Mouse (Mus musculus) forebrain, embryonic 12.5 days (tissue): ENCODE data around the gene Ldb3. TPM values are rescaled to one million over a fixed set of nuclear protein-coding genes. Genes with fewer than 3 reads are reported as not detected.

Source experiments
- ATAC-seq: fragments of 200-750 bp; cut with Nextera tagmentation; 2 replicates; pipeline ENCODE4 v1.8.0; 2017; ENCODE audit warnings: moderate TSS enrichment; ENCODE audit not compliant: low FRiP score
- H3K27ac ChIP-seq: fragments of 300-500 bp; sonication (generic); 2 replicates; pipeline ENCODE4 v1.5.1; 2016; ENCODE audit warnings: mild to moderate bottlenecking
- H3K27me3 ChIP-seq: fragments of 300-500 bp; sonication (generic); 2 replicates; pipeline ENCODE4 v1.6.1; 2016; ENCODE audit warnings: mild to moderate bottlenecking
- H3K36me3 ChIP-seq: fragments of 300-500 bp; sonication (generic); replicated peaks from 2 replicates; pipeline ENCODE4 v1.6.1; 2016; ENCODE audit warnings: mild to moderate bottlenecking
- H3K4me1 ChIP-seq: fragments of 300-500 bp; sonication (generic); 2 replicates; pipeline ENCODE4 v1.6.1; 2016
- H3K4me2 ChIP-seq: fragments of 300-500 bp; sonication (generic); 2 replicates; pipeline ENCODE4 v1.6.1; 2016; ENCODE audit warnings: mild to moderate bottlenecking, moderate library complexity
- H3K4me3 ChIP-seq: fragments of 300-500 bp; sonication (generic); replicated peaks from 2 replicates; pipeline ENCODE4 v1.5.1; 2016; ENCODE audit warnings: mild to moderate bottlenecking
- H3K9ac ChIP-seq: fragments of 300-500 bp; sonication (generic); 2 replicates; pipeline ENCODE4 v1.6.1; 2016; ENCODE audit warnings: mild to moderate bottlenecking
- H3K9me3 ChIP-seq: fragments of 300-500 bp; sonication (generic); 2 replicates; pipeline ENCODE4 v1.6.1; 2016
- WGBS: fragments of 180-500 bp; shearing (Covaris S2); methylation state at CpG from one replicate; pipeline ENCODE4 v1.1.7; 2016; 5-methylcytosine and 5-hydroxymethylcytosine counted together
- polyA plus RNA-seq: library from polyadenylated mRNA; unstranded; fragments of >200 nt; fragmentation: Nextera tagmentation; extraction: Ambion mirVana; gene quantifications from 2 replicates; pipeline ENCODE4 v1.2.1, GENCODE M21; 2016

The Ldb3 gene
- polyA plus RNA-seq, 1 experiment from 2014 or later, result 0.20 TPM

DNA sequence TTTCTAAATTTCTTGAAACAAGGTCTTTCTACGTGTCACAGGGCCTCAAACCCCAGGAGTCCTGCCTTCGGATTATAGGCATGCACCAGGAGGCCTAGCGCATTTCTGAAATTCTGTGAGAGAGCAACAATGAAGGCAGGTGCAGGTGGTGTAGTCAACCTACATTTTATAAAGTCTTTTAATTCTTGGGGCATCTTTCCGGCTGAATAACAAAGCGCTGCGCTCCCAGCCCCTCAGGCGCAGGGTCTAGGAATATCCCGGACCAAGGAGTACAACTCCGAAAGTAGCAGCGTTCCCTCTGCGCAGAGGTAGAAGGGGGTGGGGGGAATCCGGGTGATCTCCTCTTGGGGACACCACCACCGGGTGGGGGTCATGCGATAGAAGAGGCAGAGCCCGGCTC lies 26.1 kb upstream of the Ldb3 start:
- Histone ChIP-seq H3K27me3 (peaks cover 41% of the 10 kb centered on the region), H3K36me3 (no peaks in the 10 kb centered on the region), H3K9me3 (no peaks in the 10 kb centered on the region), H3K27ac (no peak overlapping the region), H3K4me3 (peak overlapping the region; percentile 14), H3K4me2 (peak overlapping the region; percentile 49), H3K4me1 (peaks cover 9% of the 10 kb centered on the region), H3K9ac (no peak overlapping the region)
- 4% methylated on average over 15 of the region's 15 CpGs for WGBS
- ATAC-seq, result no peak

DNA sequence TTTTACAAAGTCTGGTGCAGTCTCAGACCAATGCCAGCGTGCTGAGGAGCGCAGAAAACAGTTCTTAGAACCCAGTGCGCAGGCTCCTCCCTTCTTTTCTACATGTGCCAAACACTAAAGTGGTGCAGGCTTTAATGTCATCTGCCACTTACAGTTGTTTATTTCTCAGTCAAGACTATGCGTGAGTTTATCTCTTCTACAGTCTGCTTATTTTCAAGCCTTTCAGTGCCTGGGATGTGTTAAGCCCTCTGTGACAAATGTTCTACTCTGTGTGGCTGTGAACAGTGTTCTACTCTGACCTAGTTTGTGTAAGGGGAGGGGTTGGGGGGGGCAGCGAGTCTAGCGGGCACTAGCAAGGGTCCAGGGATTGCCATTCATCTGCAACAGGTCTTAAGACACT lies 25.0 kb upstream of the Ldb3 start:
- ATAC-seq, result no peak
- H3K27me3 ChIP-seq, result peaks cover 38% of the 10 kb centered on the region

GRCm38 (mm10) chr14:34612222-34612621 lies 23.7 kb upstream of the Ldb3 start:
- 45% methylated on average over 4 of the region's 4 CpGs for WGBS
- Histone ChIP-seq H3K4me1 (peaks cover 9% of the 10 kb centered on the region), H3K27me3 (peaks cover 37% of the 10 kb centered on the region), H3K36me3 (no peaks in the 10 kb centered on the region), H3K9me3 (no peaks in the 10 kb centered on the region), H3K4me3 (no peak overlapping the region), H3K27ac (no peak overlapping the region), H3K4me2 (no peak overlapping the region), H3K9ac (no peak overlapping the region)
- ATAC-seq, result no peak

More for the DNA sequence above, 25.0 kb upstream of the Ldb3 start:
- Histone ChIP-seq H3K9me3 (no peaks in the 10 kb centered on the region), H3K4me1 (peaks cover 9% of the 10 kb centered on the region), H3K27ac (no peak overlapping the region), H3K4me2 (no peak overlapping the region), H3K4me3 (no peak overlapping the region), H3K9ac (no peak overlapping the region), H3K36me3 (no peaks in the 10 kb centered on the region)
- WGBS, result 66% methylated on average over 6 of the region's 6 CpGs

DNA sequence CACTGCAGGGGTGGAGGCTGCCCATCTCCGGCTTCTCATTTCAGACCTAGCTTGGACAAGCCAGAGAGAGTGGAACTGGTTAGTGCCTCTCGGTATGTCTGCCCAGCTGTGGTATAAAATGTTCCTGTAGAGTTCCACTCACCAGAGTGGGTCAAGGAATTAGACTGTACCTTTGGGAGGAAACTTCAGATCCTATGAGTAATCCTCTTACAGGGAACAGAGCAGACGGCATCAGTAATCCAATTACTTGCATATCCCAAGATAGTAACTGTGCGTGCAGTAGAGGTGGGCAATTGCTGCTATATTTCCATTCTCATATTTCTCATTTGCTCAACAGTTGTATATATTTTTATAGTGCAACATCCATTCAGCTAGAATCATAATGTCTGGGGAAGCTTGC lies 23.1 kb upstream of the Ldb3 start:
- H3K4me1 ChIP-seq, result peaks cover 9% of the 10 kb centered on the region
- WGBS, result 83% methylated on average over 4 of the region's 4 CpGs
- no peaks in the 10 kb centered on the region for H3K36me3 ChIP-seq
- peaks cover 38% of the 10 kb centered on the region for H3K27me3 ChIP-seq
- H3K27ac ChIP-seq, result no peak overlapping the region
- H3K9me3 ChIP-seq, result no peaks in the 10 kb centered on the region
- H3K9ac ChIP-seq, result no peak overlapping the region
- H3K4me2 ChIP-seq, result no peak overlapping the region
- no peak overlapping the region for H3K4me3 ChIP-seq
- no peak for ATAC-seq

- 97% methylated on average over 7 of the region's 7 CpGs for WGBS
- no peak overlapping the region for H3K4me3 ChIP-seq
Measured at GRCm38 (mm10) chr14:34601910-34602309, 13.4 kb upstream of the Ldb3 start.

GRCm38 (mm10) chr14:34599941-34600340 lies 11.5 kb upstream of the Ldb3 start, which contains the start of gene Opn4:
Gene Opn4, minus strand, starts transcription at chr14:34600142.
- Histone ChIP-seq H3K4me2 (no peak within 1 kb of the TSS), H3K27ac (no peak within 1 kb of the TSS), H3K9me3 (no peaks in the 10 kb centered on the region), H3K27me3 (no peaks in the 10 kb centered on the region), H3K36me3 (no peaks in the 10 kb centered on the region), H3K4me1 (no peaks in the 10 kb centered on the region), H3K9ac (no peak within 1 kb of the TSS), H3K4me3 (no peak within 1 kb of the TSS)
- no peak for ATAC-seq
- WGBS, result 65% methylated on average over 8 of the region's 8 CpGs

More at GRCm38 (mm10) chr14:34601910-34602309, 13.4 kb upstream of the Ldb3 start:
- no peak for ATAC-seq
- Histone ChIP-seq H3K4me2 (no peak overlapping the region), H3K27ac (no peak overlapping the region), H3K4me1 (no peaks in the 10 kb centered on the region), H3K27me3 (no peaks in the 10 kb centered on the region), H3K36me3 (no peaks in the 10 kb centered on the region), H3K9me3 (no peaks in the 10 kb centered on the region), H3K9ac (no peak overlapping the region)

- whole genome bisulfite sequencing, result 87% methylated on average over 17 of the region's 17 CpGs
- H3K4me1 ChIP-seq, result peaks cover 3% of the 10 kb centered on the region; the same call in 1 of the 2 replicates
- H3K4me3 ChIP-seq, result no peak overlapping the region
- no peaks in the 10 kb centered on the region for H3K9me3 ChIP-seq
- H3K4me2 ChIP-seq, result no peak overlapping the region
- H3K27me3 ChIP-seq, result no peaks in the 10 kb centered on the region
- H3K9ac ChIP-seq, result no peak overlapping the region
- no peak for ATAC-seq
- no peak overlapping the region for H3K27ac ChIP-seq
- no peaks in the 10 kb centered on the region for H3K36me3 ChIP-seq
Measured at GRCm38 (mm10) chr14:34595596-34596255, 7.2 kb upstream of the Ldb3 start.

DNA sequence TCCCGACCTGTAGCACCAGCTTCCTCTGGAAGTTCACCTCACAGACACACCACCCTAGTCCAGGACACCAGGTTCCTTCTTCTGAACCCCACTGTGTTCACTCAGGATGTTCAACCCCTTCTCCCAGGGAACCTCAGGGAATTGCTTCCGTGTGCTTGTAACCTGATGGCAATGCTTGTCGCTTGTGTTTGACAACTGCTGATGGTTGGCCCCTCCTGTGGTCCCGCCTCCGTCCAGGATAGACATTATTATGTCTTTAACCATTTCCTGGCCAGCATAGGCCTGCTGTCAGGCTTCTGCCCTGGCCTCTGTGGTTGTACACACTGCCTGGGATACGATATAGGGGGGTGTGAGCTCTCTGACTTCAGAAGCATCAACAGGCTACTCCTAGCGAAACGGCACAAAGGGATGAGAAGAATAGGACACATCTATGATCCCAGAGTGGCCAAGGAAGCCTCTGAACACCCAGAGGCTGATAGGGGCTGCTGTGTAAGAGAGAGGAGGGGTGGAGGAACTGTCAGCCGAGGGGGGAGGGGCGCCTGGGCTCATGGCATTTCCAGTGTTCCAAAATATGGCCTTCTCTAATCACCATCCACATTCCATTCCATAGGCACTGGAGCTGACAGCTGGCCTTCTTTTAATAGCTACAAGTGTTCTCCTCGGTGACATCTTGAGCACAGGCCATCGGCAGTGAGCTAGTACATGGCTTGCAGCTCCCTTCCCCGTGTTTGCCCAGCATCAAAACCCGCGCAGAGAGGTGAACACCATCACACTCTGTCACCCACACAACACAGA lies 3.5 kb upstream of the Ldb3 start:
- Histone ChIP-seq H3K9me3 (no peaks in the 10 kb centered on the region), H3K9ac (no peak overlapping the region), H3K4me2 (no peak overlapping the region), H3K27me3 (no peaks in the 10 kb centered on the region), H3K27ac (no peak overlapping the region), H3K4me3 (no peak overlapping the region), H3K4me1 (peaks cover 4% of the 10 kb centered on the region; the same call in 1 of the 2 replicates), H3K36me3 (no peaks in the 10 kb centered on the region)
- 75% methylated on average over 15 of the region's 15 CpGs for WGBS
- ATAC-seq, result no peak

DNA sequence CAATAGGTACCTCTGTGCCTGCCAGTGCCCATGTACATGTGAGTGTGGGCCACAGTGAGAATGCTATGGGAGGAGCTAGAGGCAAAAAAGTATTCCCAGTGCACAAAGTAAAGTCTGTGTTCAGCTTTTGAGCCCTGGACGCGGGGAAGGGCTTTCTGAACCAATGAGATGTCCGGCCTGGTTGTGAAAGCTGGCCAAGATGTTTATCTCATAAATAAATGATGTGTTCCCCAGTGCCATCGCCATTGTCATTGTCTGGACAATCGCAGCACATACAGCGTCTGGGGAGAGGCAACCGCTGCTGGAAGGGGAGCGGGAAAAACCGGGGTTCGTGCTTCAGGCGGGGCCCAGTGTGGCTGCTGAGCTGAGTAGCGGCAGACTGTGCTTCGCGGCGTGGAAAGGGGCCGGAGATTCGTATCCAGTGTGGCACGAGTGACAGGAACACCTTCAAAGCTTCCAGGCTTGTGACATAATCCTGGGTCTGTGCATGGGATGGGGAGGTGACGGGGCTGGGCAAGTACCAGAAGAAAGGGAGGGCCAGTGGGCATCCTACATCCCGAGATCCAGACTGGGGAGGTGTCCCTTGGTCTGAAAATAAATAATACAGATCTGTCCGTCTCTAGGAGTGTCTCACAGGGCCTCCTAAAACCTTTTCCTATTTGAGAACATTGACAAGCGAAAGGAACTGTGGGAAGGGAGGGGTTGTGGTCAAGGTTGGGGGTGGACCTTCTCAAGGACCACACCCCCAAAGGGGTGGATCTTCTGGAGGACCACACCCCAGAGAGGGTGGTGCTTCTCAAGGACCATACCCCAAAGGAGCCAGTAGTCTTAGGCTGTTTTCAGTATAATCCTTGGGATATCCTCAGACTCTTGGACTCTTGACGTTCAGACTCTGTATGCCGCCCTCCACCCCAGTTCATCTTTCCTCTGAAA lies 2.5 kb upstream of the Ldb3 start:
- Histone ChIP-seq H3K4me2 (no peak overlapping the region; the same call in 1 of the 2 replicates), H3K9me3 (no peaks in the 10 kb centered on the region), H3K36me3 (no peaks in the 10 kb centered on the region), H3K27ac (no peak overlapping the region), H3K27me3 (no peaks in the 10 kb centered on the region), H3K4me1 (peaks cover 4% of the 10 kb centered on the region; the same call in 1 of the 2 replicates), H3K4me3 (no peak overlapping the region), H3K9ac (no peak overlapping the region)
- no peak for ATAC-seq
- 62% methylated on average over 24 of the region's 24 CpGs for WGBS

- H3K36me3 ChIP-seq, result no peaks in the 10 kb centered on the region
- no peaks in the 10 kb centered on the region for H3K27me3 ChIP-seq
- no peak overlapping the region for H3K9ac ChIP-seq
- 90% methylated on average over 5 of the region's 5 CpGs for WGBS
- H3K9me3 ChIP-seq, result no peaks in the 10 kb centered on the region
- no peak overlapping the region for H3K4me2 ChIP-seq
- no peak overlapping the region for H3K4me3 ChIP-seq
- no peak for ATAC-seq
- H3K4me1 ChIP-seq, result peaks cover 4% of the 10 kb centered on the region; the same call in 1 of the 2 replicates
- no peak overlapping the region for H3K27ac ChIP-seq
Measured at GRCm38 (mm10) chr14:34590017-34590570, 1.6 kb upstream of the Ldb3 start.

DNA sequence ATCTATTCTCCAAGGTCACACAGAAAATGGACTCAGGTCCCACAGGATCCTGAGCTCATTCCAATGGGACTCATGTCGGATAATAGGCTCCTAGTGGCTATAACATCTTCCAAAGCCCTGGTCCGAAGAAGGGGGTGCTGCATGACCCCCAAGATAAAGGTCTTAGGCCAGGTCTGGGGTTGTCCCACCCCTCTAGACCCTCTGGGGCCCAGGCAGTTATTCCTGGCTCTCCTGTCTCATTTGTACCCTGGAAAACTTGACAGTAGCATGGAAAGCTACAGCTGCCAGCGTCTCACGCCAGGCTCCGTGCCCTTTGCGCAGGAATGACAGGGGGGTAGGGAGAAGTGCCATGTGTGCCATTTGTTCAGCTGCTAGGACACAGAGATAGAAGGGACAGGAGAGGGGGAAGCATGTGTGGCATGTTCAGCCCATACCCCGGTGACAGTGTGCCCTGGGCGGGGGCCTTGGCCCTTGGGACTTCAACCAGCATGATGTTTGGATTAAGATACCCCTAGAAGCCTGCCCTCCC lies 767 bp upstream of the Ldb3 start:
- Histone ChIP-seq H3K9ac (no peak overlapping the region), H3K9me3 (no peaks in the 10 kb centered on the region), H3K27me3 (no peaks in the 10 kb centered on the region), H3K4me3 (no peak overlapping the region), H3K4me1 (peaks cover 4% of the 10 kb centered on the region; the same call in 1 of the 2 replicates), H3K4me2 (no peak overlapping the region), H3K27ac (no peak overlapping the region), H3K36me3 (no peaks in the 10 kb centered on the region)
- ATAC-seq, result no peak
- WGBS, result 91% methylated on average over 8 of the region's 8 CpGs
